Mouse (Mus musculus) activated CD4-positive, CD25-positive, alpha-beta regulatory T cell, adult 4 months (primary cell): ENCODE data around the gene Hes1. TPM values are rescaled to one million over a fixed set of nuclear protein-coding genes. Genes with fewer than 3 reads are reported as not detected.
"Not testable (repeated sequence)": the region's sequence is repeated elsewhere in the genome, so short reads cannot be mapped to it uniquely, and the experiment has no call there.

Experiments
- ATAC-seq: one replicate; pipeline ENCODE4 v1.8.0; 2017
- polyA plus RNA-seq, 2 experiments: library from polyadenylated mRNA; unstranded; fragments of 100-300 nt; shearing (Covaris generic); gene quantifications; one replicate each; pipeline ENCODE4 v1.2.1; 2017

Hes1 gene
- polyA plus RNA-seq, 2 experiments from 2014 or later = not detected

GRCm38 (mm10) chr16:30073317-30073716 is 9.1 kb downstream of the Hes1 start:
- ATAC-seq = no peak

- no peak for ATAC-seq
Measured at GRCm38 (mm10) chr16:30081498-30081897, 17.3 kb downstream of the Hes1 start.

GRCm38 (mm10) chr16:30081980-30082379 is 17.8 kb downstream of the Hes1 start:
- no peak for ATAC-seq

GRCm38 (mm10) chr16:30082965-30083364 is 18.8 kb downstream of the Hes1 start:
- no peak for ATAC-seq

GRCm38 (mm10) chr16:30083536-30083935 is 19.4 kb downstream of the Hes1 start:
- no peak for ATAC-seq

GRCm38 (mm10) chr16:30088646-30089045 is 24.5 kb downstream of the Hes1 start:
- ATAC-seq = no peak

- ATAC-seq = no peak
Measured at GRCm38 (mm10) chr16:30090200-30090865, 26.1 kb downstream of the Hes1 start.

- ATAC-seq = no peak
Measured at GRCm38 (mm10) chr16:30096050-30096449, 31.9 kb downstream of the Hes1 start.

GRCm38 (mm10) chr16:30096475-30096874 is 32.3 kb downstream of the Hes1 start:
- no peak for ATAC-seq

- ATAC-seq = no peak
Measured at GRCm38 (mm10) chr16:30099124-30099523, 34.9 kb downstream of the Hes1 start.

GRCm38 (mm10) chr16:30102149-30102915 is 38.1 kb downstream of the Hes1 start:
- ATAC-seq = no peak

GRCm38 (mm10) chr16:30102982-30103381 is 38.8 kb downstream of the Hes1 start:
- ATAC-seq = no peak

- no peak for ATAC-seq
Measured at GRCm38 (mm10) chr16:30103495-30103894, 39.3 kb downstream of the Hes1 start.

GRCm38 (mm10) chr16:30104363-30104762 is 40.2 kb downstream of the Hes1 start:
- ATAC-seq = no peak

GRCm38 (mm10) chr16:30105476-30105875 is 41.3 kb downstream of the Hes1 start:
- ATAC-seq = no peak

GRCm38 (mm10) chr16:30108167-30108566 is 44.0 kb downstream of the Hes1 start:
- ATAC-seq = not testable (repeated sequence)

- no peak for ATAC-seq
Measured at GRCm38 (mm10) chr16:30110466-30110865, 46.3 kb downstream of the Hes1 start.

GRCm38 (mm10) chr16:30111069-30111468 is 46.9 kb downstream of the Hes1 start:
- ATAC-seq = no peak

GRCm38 (mm10) chr16:30111566-30111965 is 47.4 kb downstream of the Hes1 start:
- no peak for ATAC-seq

- no peak for ATAC-seq
Measured at GRCm38 (mm10) chr16:30113170-30113569, 49.0 kb downstream of the Hes1 start.

- ATAC-seq = no peak
Measured at GRCm38 (mm10) chr16:30113800-30114199, 49.6 kb downstream of the Hes1 start.

GRCm38 (mm10) chr16:30114451-30114850 is 50.3 kb downstream of the Hes1 start:
- no peak for ATAC-seq
